Mouse (Mus musculus): ENCODE data around the gene Pigo. TPM values are rescaled to one million over a fixed set of nuclear protein-coding genes. Genes with fewer than 3 reads are reported as not detected.
A peak's percentile ranks its signal among the peaks of the same experiment; 100 is the strongest.

The Pigo gene
- polyA plus RNA-seq, 1 experiment from 2014 or later = 21.4 TPM

DNA sequence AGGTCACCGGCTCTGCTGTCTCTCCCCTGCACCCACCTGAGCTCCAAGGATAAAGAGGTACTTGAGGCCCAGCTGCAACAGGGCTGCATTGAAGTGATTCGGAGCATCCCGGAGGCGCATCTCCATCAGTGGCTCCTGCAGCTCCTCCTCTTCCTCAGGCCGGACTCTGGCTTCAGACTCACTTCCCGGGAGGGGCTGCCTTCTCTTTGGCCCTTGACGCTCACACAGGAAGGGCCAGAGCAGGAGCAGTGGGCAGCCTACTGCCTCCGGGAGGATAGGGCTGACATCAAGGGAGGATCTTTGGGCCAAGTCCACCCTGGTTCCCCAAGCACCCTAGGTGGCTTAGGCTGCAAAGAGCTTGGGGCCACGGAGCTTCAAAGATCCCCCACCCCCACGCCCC, 6.4 kb downstream of the Pigo start:
- WGBS = 91% methylated on average over 10 of the region's 10 CpGs
- H3K9me3 ChIP-seq (ENCODE audit: low read depth, low read length) = no peaks in the 10 kb centered on the region
- peaks cover 62% of the 10 kb centered on the region for H3K36me3 ChIP-seq (ENCODE audit: insufficient read depth)

GRCm38 (mm10) chr4:43018156-43018555, 7.5 kb downstream of the Pigo start:
- Histone ChIP-seq H3K9me3 (ENCODE audit: low read depth, low read length) (no peaks in the 10 kb centered on the region), H3K36me3 (ENCODE audit: insufficient read depth) (peaks cover 58% of the 10 kb centered on the region), H3K27me3 (ENCODE audit: insufficient read depth, low read length) (no peaks in the 10 kb centered on the region), H3K4me2 (no peak overlapping the region), H3K4me1 (ENCODE audit: insufficient read depth) (no peaks in the 10 kb centered on the region), H3K27ac (ENCODE audit: low read depth) (no peak overlapping the region), H3K9ac (no peak overlapping the region), H3K4me3 (ENCODE audit: low read depth, low read length) (no peak overlapping the region)
- WGBS = 84% methylated on average over 4 of the region's 4 CpGs
- ATAC-seq (ENCODE audit: insufficient read depth) (no peak), DNase-seq (no peak)
- no peak for TF ChIP-seq CTCF (IDR thresholded peaks at IDR 0.05; ENCODE audit: low read depth)

More for the DNA sequence above, 6.4 kb downstream of the Pigo start:
- no peak for TF ChIP-seq CTCF (IDR thresholded peaks at IDR 0.05; ENCODE audit: low read depth)
- no peaks in the 10 kb centered on the region for H3K27me3 ChIP-seq (ENCODE audit: insufficient read depth, low read length)
- H3K4me2 ChIP-seq = no peak overlapping the region
- H3K4me1 ChIP-seq (ENCODE audit: insufficient read depth) = no peaks in the 10 kb centered on the region
- no peak overlapping the region for H3K27ac ChIP-seq (ENCODE audit: low read depth)
- no peak overlapping the region for H3K4me3 ChIP-seq (ENCODE audit: low read depth, low read length)
- ATAC-seq (ENCODE audit: insufficient read depth) (no peak), DNase-seq (no peak)
- no peak overlapping the region for H3K9ac ChIP-seq

DNA sequence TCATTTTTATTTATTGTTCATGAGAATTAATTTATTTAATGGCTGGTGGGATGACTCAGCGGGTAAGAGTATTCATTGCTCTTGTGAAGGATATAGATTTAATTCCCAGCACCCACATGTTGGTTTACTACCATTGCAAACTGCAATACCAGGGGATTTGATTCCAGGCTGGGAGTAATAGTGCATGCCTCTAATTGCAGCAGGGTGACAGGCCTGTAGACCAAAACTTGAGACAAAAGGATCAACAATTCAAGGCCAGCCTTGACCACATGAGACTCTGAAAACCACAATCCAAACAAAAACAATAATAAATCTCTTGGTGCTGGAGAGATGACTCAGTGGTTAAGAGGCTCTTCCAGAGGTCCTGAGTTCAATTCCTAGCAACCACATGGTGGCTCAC, 13.5 kb downstream of the Pigo start:
- TF ChIP-seq CTCF (IDR thresholded peaks at IDR 0.05; ENCODE audit: low read depth) = no peak
- H3K4me2 ChIP-seq = no peak overlapping the region
- no peaks in the 10 kb centered on the region for H3K27me3 ChIP-seq (ENCODE audit: insufficient read depth, low read length)
- WGBS = 95% methylated on average over 1 of the region's 1 CpGs
- DNase-seq (no peak), ATAC-seq (ENCODE audit: insufficient read depth) (no peak)
- no peak overlapping the region for H3K4me3 ChIP-seq (ENCODE audit: low read depth, low read length)
- 0 out of 2 replicates have a peak, but pooled peaks cover 3% of the 10 kb centered on the region for H3K4me1 ChIP-seq (ENCODE audit: insufficient read depth)
- no peak overlapping the region for H3K9ac ChIP-seq
- H3K27ac ChIP-seq (ENCODE audit: low read depth) = no peak overlapping the region
- peaks cover 6% of the 10 kb centered on the region; the same call in 1 of the 2 replicates for H3K36me3 ChIP-seq (ENCODE audit: insufficient read depth)
- no peaks in the 10 kb centered on the region for H3K9me3 ChIP-seq (ENCODE audit: low read depth, low read length)

DNA sequence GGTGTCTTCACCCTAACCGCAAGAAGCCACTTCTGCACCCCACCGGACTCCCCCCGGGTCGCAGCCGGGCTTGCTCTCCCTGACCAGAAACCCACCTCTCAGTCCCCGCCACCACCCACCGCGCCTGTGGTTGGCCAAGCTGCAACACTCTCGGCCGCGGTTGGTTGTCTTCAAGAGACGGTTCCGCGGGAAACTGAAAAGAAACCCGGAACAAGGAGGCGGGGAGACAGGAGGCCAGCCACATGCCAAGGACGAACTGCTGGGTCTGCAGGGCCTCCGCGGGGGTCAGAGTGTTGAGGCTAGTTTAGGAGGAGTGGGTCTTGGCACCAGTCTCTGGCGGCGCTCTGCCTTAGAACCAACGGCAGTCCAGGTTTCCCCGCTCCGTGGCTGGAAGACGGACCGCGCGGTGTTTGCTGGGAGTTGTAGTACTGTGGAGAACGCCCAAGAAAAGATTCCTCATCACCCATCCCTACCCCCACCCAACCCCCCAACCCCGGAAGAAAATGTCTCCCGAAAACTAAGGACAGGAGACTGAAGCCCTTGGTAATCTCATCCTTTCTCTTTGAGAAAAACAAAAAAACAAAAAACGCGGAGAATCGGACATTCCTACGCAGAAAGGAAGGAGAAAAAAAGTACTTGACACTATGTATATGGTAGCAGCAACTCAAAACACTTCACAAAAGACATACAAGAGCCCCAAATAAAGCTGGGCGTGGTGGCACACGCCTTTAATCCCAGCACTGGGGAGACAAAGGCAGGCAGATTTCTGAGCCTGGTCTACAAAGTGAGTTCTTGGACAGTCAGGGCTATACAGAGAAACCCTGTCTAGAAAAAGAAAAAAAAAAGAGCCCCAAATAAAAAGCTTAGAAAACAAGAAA, 15.2 kb downstream of the Pigo start, which contains the start of gene Fancg:
Gene Fancg (minus strand): TSS at position 346 of the 878 bp plus-strand sequence.
- peak within 1 kb of the TSS; percentile 72 for H3K9ac ChIP-seq
- H3K27me3 ChIP-seq (ENCODE audit: insufficient read depth, low read length) = no peaks in the 10 kb centered on the region
- peak within 1 kb of the TSS; percentile 61 for H3K4me3 ChIP-seq (ENCODE audit: low read depth, low read length)
- 1% methylated on average over 37 of the region's 37 CpGs for WGBS
- 0 out of 2 replicates have a peak, but pooled peaks cover 3% of the 10 kb centered on the region for H3K4me1 ChIP-seq (ENCODE audit: insufficient read depth)
- peak; percentile 91 for DNase-seq
- peak within 1 kb of the TSS; percentile 68; the same call in 1 of the 2 replicates for H3K27ac ChIP-seq (ENCODE audit: low read depth)
- H3K36me3 ChIP-seq (ENCODE audit: insufficient read depth) = 0 out of 2 replicates have a peak, but pooled peaks cover 6% of the 10 kb centered on the region
- no peak for TF ChIP-seq CTCF (IDR thresholded peaks at IDR 0.05; ENCODE audit: low read depth)
- ATAC-seq (ENCODE audit: insufficient read depth) = peak; percentile 94
- H3K9me3 ChIP-seq (ENCODE audit: low read depth, low read length) = no peaks in the 10 kb centered on the region
- peak within 1 kb of the TSS; percentile 81 for H3K4me2 ChIP-seq

DNA sequence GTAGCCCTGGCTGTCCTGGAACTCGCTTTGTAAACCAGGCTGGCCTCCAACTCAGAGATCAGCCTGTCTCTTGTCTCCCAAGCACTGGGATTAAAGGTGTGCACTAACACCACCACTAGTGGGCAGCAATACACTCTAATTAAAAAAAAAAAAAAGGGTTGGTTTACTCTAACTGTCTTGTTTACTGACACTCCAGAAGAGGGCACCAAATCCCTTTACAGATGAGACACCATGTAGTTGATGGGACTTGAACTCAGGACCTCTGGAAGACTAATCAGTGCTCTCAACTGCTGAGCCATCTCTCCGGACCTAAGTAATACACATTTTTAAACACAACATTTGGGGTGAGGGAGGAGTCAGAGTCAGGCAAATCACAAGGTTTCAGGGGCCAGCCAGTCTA, 19.9 kb downstream of the Pigo start:
- Histone ChIP-seq H3K4me2 (no peak overlapping the region), H3K9me3 (ENCODE audit: low read depth, low read length) (no peaks in the 10 kb centered on the region), H3K27ac (ENCODE audit: low read depth) (no peak overlapping the region), H3K36me3 (ENCODE audit: insufficient read depth) (0 out of 2 replicates have a peak, but pooled peaks cover 12% of the 10 kb centered on the region), H3K9ac (no peak overlapping the region), H3K4me1 (ENCODE audit: insufficient read depth) (0 out of 2 replicates have a peak, but pooled peaks cover 3% of the 10 kb centered on the region), H3K4me3 (ENCODE audit: low read depth, low read length) (no peak overlapping the region), H3K27me3 (ENCODE audit: insufficient read depth, low read length) (no peaks in the 10 kb centered on the region)
- ATAC-seq (ENCODE audit: insufficient read depth) (no peak), DNase-seq (peak; percentile 55)
- peak; percentile 55 for TF ChIP-seq CTCF (IDR thresholded peaks at IDR 0.05; ENCODE audit: low read depth)
- 50% methylated on average over 2 of the region's 2 CpGs for WGBS

DNA sequence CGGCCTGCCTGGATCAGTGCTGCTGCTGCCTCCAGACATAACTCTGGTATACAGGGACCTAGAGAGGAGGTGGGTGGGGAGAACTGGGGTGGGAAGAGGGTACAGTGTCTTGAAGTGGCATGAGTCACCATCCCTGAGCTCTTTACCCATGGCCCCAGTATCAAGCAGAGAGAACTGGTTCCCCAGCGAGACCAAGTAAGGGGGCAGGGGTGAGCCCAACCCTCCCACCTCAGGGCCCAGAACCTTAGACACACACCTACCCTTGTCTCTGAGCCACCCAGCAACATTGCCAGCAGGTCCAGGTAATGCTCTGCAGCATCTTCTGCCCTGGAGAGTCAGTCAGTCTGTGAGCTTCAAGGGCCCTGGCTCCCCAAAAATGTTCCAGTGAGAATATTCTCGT, 20.7 kb downstream of the Pigo start:
- DNase-seq = no peak
- ATAC-seq (ENCODE audit: insufficient read depth) = no peak
- no peak overlapping the region for H3K27ac ChIP-seq (ENCODE audit: low read depth)
- WGBS = 87% methylated on average over 3 of the region's 3 CpGs
- 0 out of 2 replicates have a peak, but pooled peaks cover 3% of the 10 kb centered on the region for H3K4me1 ChIP-seq (ENCODE audit: insufficient read depth)
- H3K9me3 ChIP-seq (ENCODE audit: low read depth, low read length) = no peaks in the 10 kb centered on the region
- no peak overlapping the region for H3K9ac ChIP-seq
- H3K27me3 ChIP-seq (ENCODE audit: insufficient read depth, low read length) = no peaks in the 10 kb centered on the region
- 0 out of 2 replicates have a peak, but pooled peaks cover 12% of the 10 kb centered on the region for H3K36me3 ChIP-seq (ENCODE audit: insufficient read depth)
- TF ChIP-seq CTCF (IDR thresholded peaks at IDR 0.05; ENCODE audit: low read depth) = no peak
- H3K4me2 ChIP-seq = no peak overlapping the region
- H3K4me3 ChIP-seq (ENCODE audit: low read depth, low read length) = no peak overlapping the region

DNA sequence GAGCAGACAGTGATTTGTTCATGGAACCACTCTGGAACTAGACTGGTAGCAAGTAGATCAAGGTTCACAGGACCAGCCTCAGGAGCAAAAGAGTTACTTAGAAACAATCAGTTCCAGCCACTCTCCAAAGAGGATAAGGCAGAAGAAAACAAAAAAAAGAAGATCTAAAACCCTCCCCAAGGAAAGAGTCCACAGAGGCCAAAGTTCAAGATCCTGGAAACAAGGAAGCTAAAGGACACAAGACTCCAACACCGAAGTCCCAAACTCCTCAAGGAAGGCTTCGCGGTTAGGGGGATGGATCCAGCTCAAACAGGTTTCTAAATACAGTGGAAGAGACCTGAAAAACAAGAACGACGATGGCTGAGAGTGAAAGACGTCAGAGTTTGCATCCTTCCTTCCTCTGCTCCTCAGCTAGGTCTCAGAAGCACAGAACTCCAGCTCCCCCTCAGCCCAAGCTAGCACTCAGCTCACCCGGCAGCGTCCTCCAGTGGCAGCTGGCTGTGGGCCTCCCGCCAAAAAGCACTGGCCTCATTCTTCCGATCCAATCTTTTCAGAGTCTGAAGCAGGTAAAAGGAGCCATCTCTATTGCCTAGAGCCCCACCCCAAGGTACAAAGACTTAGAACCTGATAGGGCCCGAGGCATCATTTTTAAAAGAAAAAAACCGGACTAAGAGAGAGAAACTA, 22.7 kb downstream of the Pigo start:
- H3K4me1 ChIP-seq (ENCODE audit: insufficient read depth) = peaks cover 8% of the 10 kb centered on the region; the same call in 1 of the 2 replicates
- H3K36me3 ChIP-seq (ENCODE audit: insufficient read depth) = 0 out of 2 replicates have a peak, but pooled peaks cover 17% of the 10 kb centered on the region
- ATAC-seq (ENCODE audit: insufficient read depth) (no peak), DNase-seq (no peak)
- H3K27ac ChIP-seq (ENCODE audit: low read depth) = no peak overlapping the region
- no peak for TF ChIP-seq CTCF (IDR thresholded peaks at IDR 0.05; ENCODE audit: low read depth)
- H3K4me3 ChIP-seq (ENCODE audit: low read depth, low read length) = no peak overlapping the region
- WGBS = 77% methylated on average over 12 of the region's 12 CpGs
- H3K9me3 ChIP-seq (ENCODE audit: low read depth, low read length) = no peaks in the 10 kb centered on the region
- no peak overlapping the region for H3K4me2 ChIP-seq
- H3K27me3 ChIP-seq (ENCODE audit: insufficient read depth, low read length) = no peaks in the 10 kb centered on the region
- no peak overlapping the region for H3K9ac ChIP-seq
